ENCODE assay signal across 13 mouse cellular contexts in the genomic region with DNA sequence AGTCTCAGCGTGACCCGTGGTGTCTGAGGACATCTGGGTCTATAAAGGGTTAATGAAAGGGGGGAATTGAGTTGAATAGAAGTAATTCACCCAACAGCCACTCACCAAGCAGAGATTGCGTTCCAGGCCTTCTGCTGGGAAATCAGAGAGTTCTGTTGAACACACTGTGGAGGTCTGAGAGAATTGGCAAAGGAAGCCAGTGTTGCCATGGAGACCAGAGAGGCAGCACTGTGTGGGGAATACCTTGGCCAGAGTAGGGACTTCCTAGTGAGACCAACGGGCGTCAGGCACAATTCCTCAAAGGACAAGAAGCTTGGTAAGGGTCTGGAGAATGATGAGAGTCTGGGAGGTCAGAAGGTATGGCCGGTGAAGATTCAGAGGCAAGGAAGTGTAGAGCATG. TPM values are rescaled to one million over a fixed set of nuclear protein-coding genes. Genes with fewer than 3 reads are reported as not detected.
DNase-seq lines count a peak whose midpoint lies in the region; ATAC-seq lines count a peak whose summit lies in the region.
"Had no signal": no experiment of that assay in that cellular context is flagged by ENCODE, and none has a peak within 500 bp of the region (broad histone marks: within the 10 kb centered on the region; RNA-seq: fewer than 3 reads in every experiment).

No protein-coding gene starts in this region.

- intact Hi-C loops in heart, postnatal 25 days (cut with DNase I) = no loop called here

- H3K4me2 ChIP-seq in forebrain, embryonic 16.5 days (ENCODE audit: low read length) = no peak overlapping the region
- no peak overlapping the region for H3K4me2 ChIP-seq in neural tube, embryonic 15.5 days
- H3K4me2 ChIP-seq: limb, embryonic 15.5 days had no signal

- no peak overlapping the region for H3K27ac ChIP-seq in forebrain, embryonic 16.5 days (ENCODE audit: low read length)
- H3K27ac ChIP-seq in neural tube, embryonic 15.5 days (replicated peaks) = no peak overlapping the region
- H3K27ac ChIP-seq: limb, embryonic 15.5 days had no signal

- no peak overlapping the region for H3K9ac ChIP-seq in forebrain, embryonic 16.5 days (replicated peaks; ENCODE audit: low read depth, low read length)
- no peak overlapping the region for H3K9ac ChIP-seq in neural tube, embryonic 15.5 days (replicated peaks)
- H3K9ac ChIP-seq: limb, embryonic 15.5 days had no signal

- no peak overlapping the region for H3K4me3 ChIP-seq in forebrain, embryonic 16.5 days (replicated peaks; ENCODE audit: low read length)
- no peak overlapping the region for H3K4me3 ChIP-seq in neural tube, embryonic 15.5 days (replicated peaks)
- H3K4me3 ChIP-seq: heart, embryonic 10.5 days; limb, embryonic 15.5 days; megakaryocyte, embryonic 14.5 days had no signal

- peak; percentile 90 for ATAC-seq in forebrain, embryonic 16.5 days
- peak; percentile 68; the same call in 1 of the 2 replicates for ATAC-seq in neural tube, embryonic 15.5 days (ENCODE audit: low FRiP score)
- ATAC-seq: CD4-positive, CD25-positive, alpha-beta regulatory T cell, adult 4 months had no signal

- peaks cover 8% of the 10 kb centered on the region for H3K4me1 ChIP-seq in forebrain, embryonic 16.5 days (replicated peaks; ENCODE audit: control insufficient read depth, insufficient read depth, low read length)
- 0 out of 2 replicates have a peak, but pooled peaks cover 2% of the 10 kb centered on the region for H3K4me1 ChIP-seq in neural tube, embryonic 15.5 days
- H3K4me1 ChIP-seq: limb, embryonic 15.5 days had no signal

- DNase-seq in heart, adult 11 months = peak; percentile 84
- no peak for DNase-seq in heart, postnatal 25 days (ENCODE audit: low spot score)
- peak; percentile 83 for DNase-seq in layer of hippocampus, adult 9-11 months
- no peak for DNase-seq in embryo, embryonic 10.5 days (ENCODE audit: low spot score)
- no peak for DNase-seq in adipocyte (ENCODE audit: low spot score)
- DNase-seq in kidney, adult 8-10 months = no peak
- DNase-seq: kidney, adult 18-20 months had no signal

- WGBS in forebrain, embryonic 16.5 days = 33% methylated on average over 6 of the region's 6 CpGs
- 34% methylated on average over 6 of the region's 6 CpGs for WGBS in neural tube, embryonic 15.5 days

- H3K9me3 ChIP-seq in forebrain, embryonic 16.5 days (ENCODE audit: control insufficient read depth, low read length) = no peaks in the 10 kb centered on the region
- no peaks in the 10 kb centered on the region for H3K9me3 ChIP-seq in neural tube, embryonic 15.5 days (replicated peaks)
- H3K9me3 ChIP-seq: heart, embryonic 10.5 days; limb, embryonic 15.5 days had no signal

- H3K27me3 ChIP-seq in forebrain, embryonic 16.5 days (replicated peaks; ENCODE audit: control insufficient read depth, insufficient read depth, low read length) = no peaks in the 10 kb centered on the region
- no peaks in the 10 kb centered on the region for H3K27me3 ChIP-seq in neural tube, embryonic 15.5 days (replicated peaks)
- H3K27me3 ChIP-seq: limb, embryonic 15.5 days had no signal

- H3K36me3 ChIP-seq in forebrain, embryonic 16.5 days (ENCODE audit: control insufficient read depth, insufficient read depth) = no peaks in the 10 kb centered on the region
- no peaks in the 10 kb centered on the region for H3K36me3 ChIP-seq in neural tube, embryonic 15.5 days
- H3K36me3 ChIP-seq: heart, embryonic 10.5 days; limb, embryonic 15.5 days had no signal

RNA-seq across cellular contexts. Expression of a gene that starts 23.2 kb away (rescaled TPM):
- 10 to 100 TPM; 39.8 to 40.1 TPM for total RNA-seq in heart, postnatal 25 days (2021)
- 0.10 TPM in 1 of 2 replicates, not detected in the other for polyA plus RNA-seq in forebrain, embryonic 16.5 days (2015; fragmentation: Nextera tagmentation; extraction: Ambion mirVana)
- polyA plus RNA-seq in neural tube, embryonic 15.5 days (2015; fragmentation: Nextera tagmentation; extraction: Ambion mirVana) = 0.05 and 0.09 TPM in 2 replicates
- polyA plus RNA-seq: CD4-positive, CD25-positive, alpha-beta regulatory T cell, adult 4 months had no signal

Comparison
In these comparisons a context has a peak if more than half of its experiments do, and no peak if none do; other contexts are left out.
1. DNase-seq: peak in heart, adult 11 months (single experiment) and layer of hippocampus, adult 9-11 months (single experiment); none in heart, postnatal 25 days (single experiment), embryo, embryonic 10.5 days (single experiment), adipocyte (single experiment) and kidney, adult 8-10 months (0 of 2).